Mouse (Mus musculus) adrenal gland, adult (tissue): ENCODE results near the gene Lrguk.

ENCODE experiments used
- DNase-seq, 2 experiments: peaks; one replicate each; pipeline ENCODE4 v3.0.0; 2022 to 2023; ENCODE audit warnings: low spot score in 1 of 2; ENCODE audit not compliant: inconsistent age in 2 of 2

Lrguk gene

GRCm38 (mm10) chr6:34173251-34173650 is 144.0 kb downstream of the Lrguk start:
- DNase-seq: no peak

DNA sequence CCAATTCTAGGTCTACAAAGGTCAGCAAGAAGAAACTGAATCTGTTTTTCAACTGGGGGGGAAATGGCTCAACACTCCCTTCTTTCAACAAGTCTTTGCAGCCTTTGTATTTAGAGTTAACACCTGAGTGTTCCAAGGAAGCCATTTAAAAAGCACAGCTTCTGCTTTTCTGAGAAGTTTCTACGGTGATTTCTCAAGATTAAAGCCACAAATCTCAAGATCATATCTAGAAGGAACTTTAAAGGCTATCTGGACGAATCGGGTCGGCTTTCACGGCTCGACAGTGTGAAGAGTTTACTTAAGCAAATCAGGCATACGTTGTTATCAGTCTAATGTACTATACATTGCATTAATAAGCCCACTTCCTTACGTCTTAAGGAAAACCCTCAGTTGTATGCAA is 145.5 kb downstream of the Lrguk start:
- no peak for DNase-seq

GRCm38 (mm10) chr6:34176111-34176863 is 147.0 kb downstream of the Lrguk start:
- peak; percentile 16 to 43 for DNase-seq

DNA sequence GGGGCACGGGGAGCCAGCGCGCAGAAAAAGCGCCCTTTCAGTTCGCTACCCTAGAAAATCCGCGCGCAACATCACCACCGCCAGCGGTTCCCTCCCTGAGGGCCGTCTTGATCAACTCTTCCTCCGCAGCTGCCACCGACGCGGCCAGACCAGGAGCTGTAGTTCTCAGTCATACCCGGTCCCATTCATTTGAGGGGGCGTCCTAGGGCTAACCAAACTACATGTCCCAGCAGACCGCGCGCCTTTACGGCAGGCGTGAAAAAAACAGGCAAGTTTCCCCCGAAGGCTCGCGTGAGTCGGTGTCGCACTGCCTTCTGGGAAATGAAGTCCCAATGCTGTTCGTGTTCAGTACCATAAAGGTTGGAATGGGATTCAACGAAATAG is 147.6 kb downstream of the Lrguk start, which contains the start of gene Slc35b4:
Gene Slc35b4 (minus strand): TSS at position 248 of the 384 bp plus-strand sequence.
- DNase-seq: peak; percentile 95 to 97

- no peak for DNase-seq
Observed at GRCm38 (mm10) chr6:34179007-34179406, 149.8 kb downstream of the Lrguk start.

DNA sequence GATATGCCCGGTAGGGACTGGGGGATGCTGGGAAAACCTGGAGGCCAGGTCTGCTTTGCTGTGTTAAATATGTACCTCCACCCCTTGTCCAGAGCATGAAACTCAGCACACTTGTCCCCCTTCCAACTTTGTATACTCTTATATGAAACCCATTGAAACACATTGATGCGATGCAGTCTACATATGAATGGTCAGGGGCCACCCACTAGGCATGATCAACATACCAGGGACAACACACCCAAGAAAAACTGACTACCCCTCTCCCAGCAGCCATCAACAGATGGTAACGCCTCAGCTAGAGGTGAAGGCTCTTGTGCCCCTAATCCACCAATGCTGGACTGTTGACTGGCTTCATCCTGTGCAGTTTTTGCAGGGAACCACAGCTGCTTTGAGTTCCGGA is 150.7 kb downstream of the Lrguk start:
- DNase-seq: no peak

DNA sequence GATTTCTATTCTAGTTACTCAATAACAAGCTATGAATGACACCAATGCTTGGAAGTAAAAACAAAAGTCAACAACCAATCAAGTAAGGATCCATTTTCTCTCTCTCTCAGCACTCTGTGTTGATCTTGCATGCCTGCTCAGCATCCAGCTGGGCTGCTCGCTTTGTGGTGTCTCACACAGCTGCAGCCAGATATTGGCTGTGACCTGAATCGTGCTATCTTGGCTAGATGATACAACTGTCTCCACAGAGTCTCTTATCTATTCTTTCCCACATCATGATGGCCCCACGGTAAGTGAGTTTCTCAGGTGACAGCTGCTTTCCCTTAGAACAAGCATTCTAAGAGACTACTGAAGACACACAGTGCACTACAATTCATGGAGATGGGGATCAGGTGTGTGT is 152.7 kb downstream of the Lrguk start:
- no peak for DNase-seq

GRCm38 (mm10) chr6:34183326-34183725 is 154.1 kb downstream of the Lrguk start:
- DNase-seq: no peak
